Mouse (Mus musculus) right cerebral cortex, adult 2 months (tissue): ENCODE data around the gene Acot7.
A peak's percentile ranks its signal among the peaks of the same experiment; 100 is the strongest.

Source experiments
- DNase-seq, 2 experiments: peaks; one replicate each; pipeline ENCODE4 v3.0.0; 2021 to 2022; ENCODE audit warnings: low spot score in 2 of 2

The Acot7 gene

DNA sequence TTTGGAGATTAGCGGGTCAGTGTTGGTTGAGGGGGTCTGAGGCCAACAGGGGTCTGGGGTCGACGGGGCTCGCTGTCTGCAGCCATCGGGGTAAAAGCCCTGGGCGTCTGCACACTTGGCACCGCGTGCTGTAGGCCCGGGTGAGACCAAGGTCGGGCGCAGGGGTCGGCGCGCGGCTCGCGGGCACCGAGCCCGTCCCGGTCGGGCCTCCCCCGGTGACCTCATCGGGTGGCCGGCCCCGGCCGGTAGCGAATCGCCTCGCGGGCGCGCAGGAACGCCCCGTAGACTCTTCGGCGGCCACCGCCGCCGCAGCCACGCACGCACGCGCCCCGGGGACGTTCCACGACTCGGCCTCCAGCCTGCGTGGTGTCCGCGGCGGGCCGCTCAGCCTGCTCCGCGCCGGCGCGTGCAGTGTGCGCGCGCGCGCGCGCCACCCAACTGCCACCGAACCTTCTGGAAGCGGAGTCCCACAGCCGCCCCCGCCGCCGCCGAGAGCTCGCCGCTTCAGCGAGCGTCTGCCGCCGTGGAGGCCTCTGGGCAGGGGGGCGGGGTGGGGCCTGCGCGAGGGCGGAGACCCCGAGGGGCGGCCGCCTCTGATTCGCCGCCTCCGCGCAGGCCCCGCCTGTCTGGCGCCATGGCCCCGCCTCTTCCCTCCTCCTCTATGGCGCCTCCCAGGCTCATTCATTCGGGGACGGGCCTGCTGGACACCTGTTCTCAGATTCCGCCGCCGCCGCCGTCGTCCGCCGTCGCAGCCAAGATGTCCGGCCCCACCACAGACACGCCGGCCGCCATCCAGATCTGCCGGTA, at the start of gene Acot7:
Gene Acot7 (plus strand): TSS at position 598 of the 807 bp plus-strand sequence.
- peak; percentile 89 for DNase-seq

DNA sequence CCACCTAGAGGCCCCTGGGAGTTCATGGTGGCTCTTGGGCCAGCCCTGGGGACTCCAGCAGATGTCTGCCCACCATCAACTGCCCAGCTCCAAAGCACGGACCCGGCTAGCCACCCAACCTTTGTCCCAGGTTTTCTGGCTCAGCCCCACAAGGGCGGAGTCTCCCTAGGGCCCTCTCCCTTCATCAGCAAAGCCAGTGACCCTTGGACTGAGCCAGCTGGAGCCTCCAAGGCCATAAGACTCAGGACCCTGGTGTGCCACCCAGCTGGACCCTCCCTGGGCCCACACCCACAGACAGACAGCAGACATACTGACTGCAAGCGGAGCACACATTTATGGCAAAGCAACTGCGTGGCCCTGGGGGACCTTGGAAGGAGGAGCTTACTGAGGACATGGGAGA, 49.1 kb upstream of the Acot7 start:
- DNase-seq: no peak

GRCm38 (mm10) chr4:152129395-152129930, 48.5 kb upstream of the Acot7 start:
- DNase-seq: no peak

DNA sequence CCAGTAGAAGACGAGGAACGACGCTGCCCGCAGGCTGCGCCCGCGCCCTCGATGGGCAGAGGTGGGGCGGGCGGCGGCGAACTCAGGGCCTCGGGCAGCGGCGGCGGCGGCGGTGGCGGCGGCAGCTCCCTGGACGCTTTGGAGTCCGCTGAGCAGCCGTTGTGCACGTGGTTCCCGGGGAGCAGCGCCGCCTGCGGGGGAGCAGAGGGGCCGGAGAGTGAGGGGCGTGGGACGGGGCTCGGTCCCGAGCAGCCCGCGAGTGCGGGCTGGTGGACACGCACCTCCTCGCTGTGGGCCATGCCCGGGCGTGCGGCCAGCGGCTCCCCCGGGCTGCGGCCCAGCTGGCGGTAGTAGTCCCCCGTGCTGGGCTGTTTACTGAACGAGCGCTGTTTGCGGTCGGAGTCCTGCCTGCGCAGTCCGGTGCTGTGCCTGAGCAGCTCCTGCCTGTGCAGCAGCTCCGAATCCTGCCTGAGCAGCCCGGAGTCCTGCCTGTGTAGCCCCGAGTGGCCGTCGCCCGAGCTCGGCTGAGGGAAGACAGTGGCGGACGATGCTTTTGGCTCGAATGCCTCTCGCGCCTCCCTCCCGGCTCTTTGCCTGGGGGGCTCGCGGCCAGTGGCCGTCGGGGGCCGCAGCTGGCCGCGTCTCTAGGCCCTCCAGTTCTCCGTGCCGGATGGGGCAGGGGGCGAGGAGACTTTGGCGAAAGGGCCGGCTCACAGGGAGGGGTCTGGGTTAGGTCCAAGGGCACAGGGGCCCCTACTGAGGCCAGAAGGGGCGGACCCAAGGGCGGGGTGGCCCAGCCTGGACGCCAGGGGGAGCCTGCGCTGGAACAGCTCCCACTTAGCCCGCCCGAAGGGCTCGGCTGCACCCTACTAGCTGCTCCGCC, 46.9 kb upstream of the Acot7 start:
- DNase-seq: no peak

DNA sequence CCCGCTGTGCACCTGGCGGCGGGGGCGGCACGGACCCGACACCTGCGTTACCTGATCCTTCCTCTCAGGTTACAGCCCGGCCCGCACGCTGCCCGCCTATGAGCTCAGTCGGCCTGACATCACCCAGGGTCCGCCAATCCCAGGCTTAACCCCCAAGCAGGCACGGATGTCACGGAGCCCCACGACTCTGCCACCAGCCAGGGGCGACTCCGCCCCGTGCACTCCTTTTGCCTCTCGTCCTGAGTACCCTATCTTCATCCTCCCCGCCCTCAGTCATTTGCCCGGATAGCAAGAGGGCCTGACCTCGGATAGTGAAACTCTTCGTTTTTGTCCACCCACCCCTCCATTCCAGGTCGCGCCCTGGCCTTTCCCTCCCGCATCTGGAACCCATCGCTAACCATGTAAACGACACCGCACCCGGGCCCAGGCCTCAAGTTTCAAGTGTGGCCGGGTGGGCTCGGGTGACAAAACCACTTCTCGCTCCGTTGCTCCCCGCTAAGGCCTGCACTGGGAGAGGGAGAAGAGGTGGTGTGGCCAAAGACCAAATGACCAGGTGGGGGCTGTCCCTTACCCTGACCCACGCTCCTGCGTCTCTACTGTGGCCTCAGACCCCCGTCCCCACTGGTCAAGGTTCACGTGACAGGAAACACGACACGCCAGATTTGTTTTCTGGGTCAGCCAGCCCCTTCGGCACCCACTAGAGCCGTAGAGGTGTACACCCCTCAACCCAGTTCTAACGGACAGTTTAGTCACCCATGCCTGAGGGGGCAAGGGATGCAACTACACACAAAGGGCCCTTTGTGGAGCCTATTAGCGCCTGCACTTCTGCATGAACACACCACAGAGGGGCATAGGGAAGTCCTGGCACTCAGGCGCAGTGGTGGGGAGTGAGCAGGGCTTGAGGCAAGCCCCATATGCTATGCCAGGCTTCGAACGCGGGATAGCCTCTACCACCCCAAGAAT, 45.8 kb upstream of the Acot7 start:
- DNase-seq: no peak

GRCm38 (mm10) chr4:152132772-152133169, 45.2 kb upstream of the Acot7 start:
- DNase-seq: no peak

DNA sequence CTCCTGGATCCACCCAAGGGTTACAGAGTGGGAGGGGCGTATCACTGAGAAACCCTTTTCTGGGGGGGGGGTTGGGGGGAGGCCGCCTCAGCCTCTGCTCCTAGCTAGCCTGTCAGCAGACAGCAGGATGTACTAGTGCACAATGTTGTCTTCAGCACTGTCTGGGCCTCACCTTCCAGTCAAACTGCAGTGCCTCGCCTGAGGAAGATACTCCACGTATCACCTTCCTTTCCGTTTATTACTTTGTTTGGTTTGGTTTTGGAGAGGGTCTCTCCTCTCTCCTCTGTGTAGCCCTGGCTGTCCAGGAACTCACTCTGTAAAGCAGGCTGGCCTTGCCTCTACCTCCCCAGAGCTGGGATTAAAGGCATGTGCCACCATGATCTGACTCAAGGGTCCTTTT, 44.7 kb upstream of the Acot7 start:
- no peak for DNase-seq

DNA sequence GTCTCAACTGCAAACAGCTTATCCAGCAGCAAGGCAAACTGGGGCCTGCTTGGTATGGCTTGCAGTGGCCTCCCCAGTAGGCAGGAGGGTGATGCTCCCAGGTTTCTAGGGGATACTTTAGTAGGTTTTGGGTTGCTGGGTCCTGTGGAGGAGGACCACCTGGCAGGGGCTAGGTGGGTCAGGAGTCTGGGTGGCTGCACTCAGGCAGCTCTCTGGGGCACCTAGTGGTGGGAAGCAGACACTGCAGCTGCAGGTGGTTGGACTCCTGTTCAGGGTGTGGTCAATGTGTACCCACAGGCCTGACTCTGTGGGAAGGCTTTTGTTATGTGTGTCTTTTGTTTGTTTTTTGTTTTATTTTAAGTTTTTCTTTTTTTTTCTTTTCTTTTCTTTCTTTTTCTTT, 43.4 kb upstream of the Acot7 start:
- DNase-seq: peak in 1 of 2 experiments; percentile 52

DNA sequence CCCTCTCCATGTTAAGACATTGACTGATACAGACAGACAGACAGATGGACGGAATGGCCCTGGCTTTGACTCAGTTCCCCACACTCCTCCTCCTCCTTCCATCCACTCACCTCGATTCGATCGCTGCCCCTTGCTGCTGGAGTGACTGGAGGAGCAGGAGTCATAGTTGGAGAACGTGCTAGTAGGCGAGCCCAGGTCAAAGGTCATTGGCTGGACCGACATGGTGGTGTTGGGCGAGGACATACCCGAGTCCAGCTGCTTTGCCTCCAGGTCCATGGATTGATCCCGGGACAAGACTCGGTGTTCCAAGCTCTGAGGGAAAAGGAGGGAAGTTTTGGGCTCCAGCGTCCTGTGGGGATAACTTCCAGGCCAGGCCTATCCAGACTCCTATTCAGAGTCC, 42.6 kb upstream of the Acot7 start:
- DNase-seq: no peak

DNA sequence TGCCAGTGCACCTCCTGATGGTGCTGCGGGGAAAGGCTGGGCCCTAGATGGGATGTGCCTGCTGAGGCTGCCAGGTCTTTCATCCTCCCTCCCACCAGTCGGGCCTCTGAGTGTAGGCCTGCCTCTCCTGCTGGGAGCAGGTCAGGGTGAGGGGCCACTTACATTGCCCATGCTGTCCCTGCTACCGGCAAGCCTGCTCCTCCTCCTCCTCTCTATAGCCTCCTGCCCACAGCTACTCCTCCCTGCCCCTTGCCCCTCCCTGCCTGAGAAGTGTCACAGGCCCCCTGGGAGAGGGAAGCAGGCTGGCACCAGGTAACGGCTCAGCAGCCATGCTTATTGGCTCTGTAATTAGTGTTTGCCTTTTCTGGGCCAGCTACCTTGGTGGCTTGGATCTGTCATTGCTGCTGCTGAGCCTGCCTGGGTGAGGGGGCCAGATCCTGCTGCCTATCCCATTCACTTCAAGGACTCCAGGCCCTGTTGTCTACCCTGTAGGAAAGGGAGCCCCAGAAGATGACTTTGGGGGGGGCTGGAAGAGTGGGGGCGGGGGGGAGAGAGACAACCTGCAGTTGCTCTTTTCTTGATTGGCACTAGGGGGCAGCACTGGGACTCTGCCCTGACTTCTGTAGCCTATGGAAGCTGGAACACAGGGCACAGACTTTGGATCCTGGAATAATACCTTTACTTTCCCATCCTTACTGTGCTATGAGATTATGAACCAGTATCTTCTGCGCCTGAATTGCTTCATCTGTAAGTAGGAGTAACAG, 41.6 kb upstream of the Acot7 start:
- no peak for DNase-seq

GRCm38 (mm10) chr4:152136876-152137250, 41.1 kb upstream of the Acot7 start:
- no peak for DNase-seq

DNA sequence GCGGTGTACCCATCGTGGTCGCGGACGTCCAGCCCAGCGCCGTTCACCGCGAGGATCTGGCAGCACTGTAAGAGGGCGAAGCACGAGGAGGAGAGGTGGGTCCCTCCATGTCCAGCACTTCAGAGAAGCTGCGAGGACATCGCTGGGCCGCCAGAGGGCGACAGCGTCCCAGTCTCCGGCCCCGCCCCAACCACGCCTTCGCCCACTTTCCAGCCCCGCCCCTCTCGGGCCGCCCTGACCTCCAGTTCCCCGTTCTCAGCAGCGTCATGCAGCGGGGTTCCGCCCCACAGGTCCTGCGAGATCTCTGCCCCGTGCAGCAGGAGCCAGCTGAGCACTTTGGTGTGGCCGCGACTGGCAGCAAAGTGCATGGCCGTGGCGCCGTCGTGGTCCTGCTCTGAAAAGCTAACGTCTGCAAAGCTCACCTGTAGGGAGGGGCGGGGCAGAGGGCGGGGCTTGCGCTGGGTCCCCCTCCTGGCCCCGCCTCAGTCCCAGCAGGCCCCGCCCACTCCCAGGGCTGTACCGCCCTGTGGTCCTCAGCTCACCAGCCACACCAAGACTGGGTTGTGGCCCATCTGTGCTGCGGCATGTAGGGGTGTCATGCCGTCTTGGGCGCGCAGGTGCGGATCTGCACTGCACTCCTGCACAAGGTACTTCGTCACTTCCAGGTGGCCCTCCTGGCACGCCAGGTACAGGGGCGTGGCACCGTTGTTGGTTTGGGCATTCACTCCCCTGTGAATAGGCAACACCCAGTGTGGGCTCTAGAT, 39.3 kb upstream of the Acot7 start:
- DNase-seq: peak; percentile 68 to 70

DNA sequence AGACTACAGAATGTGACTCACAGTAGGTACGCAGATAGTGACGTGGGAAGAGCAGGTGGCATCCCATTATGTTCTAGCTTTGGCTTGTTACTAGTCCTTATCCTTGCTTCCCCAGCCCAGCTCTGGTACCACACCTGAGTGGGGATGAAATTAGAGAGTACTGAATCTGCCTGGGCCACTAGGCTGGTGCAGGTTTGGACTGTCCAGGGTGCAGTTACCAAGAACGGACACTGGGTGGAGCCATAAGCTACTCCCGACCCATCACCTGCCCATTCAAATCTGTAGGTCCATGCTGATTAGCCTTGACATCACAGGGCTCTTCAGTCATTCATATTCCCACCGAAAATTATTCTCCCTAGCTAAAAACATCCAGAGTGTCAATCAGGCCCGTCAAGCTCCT, 37.5 kb upstream of the Acot7 start:
- peak in 1 of 2 experiments; percentile 43 for DNase-seq

DNA sequence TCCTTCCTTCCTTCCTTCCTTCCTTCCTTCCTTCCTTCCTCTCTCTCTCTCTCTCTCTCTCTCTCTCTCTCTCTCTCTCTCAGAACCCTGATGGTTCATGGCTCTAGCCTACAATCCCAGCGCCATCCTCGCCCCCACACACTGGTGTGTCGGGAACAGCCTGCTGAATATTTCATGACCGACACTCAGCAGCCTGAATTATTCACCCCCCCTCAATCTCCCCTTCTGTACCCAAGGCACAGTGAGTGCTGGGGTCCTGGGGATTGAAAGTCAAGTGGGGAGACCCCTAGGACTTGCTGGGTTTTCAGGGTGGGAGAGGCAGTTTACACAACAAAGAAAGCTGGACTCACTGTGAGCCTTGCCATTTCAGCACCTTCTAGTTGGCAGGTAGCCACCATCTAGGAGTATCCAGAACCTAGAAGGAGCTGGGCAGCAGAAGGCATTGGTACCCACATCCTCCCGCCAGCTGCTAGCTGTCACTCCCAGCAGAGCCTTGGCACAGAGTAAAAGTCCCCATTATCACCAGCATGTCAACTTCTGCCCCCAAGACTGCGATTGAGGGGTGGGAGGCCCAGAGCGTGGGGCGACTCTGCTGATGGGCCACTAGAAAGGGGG, 36.3 kb upstream of the Acot7 start:
- peak; percentile 45 to 49 for DNase-seq

GRCm38 (mm10) chr4:152143632-152144031, 34.3 kb upstream of the Acot7 start:
- no peak for DNase-seq

DNA sequence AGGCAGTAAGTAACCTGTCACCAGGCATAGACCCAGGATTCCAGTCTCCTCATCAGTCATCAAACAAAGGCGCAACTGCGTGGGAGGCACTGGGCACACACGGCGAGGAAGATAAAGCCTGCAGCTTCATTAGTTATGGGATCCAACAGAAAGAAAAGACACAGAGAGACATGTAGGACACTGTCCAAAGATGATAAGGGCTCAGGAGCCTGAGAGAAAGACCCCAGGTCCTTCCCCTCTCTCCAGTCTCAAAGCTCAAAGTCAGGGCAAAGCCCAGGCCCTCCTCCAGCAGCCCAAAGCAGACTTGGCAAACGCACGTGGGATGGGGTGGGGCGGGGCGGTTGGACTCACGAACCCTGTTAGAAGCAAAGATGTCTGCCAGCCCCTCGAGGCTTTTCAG, 32.5 kb upstream of the Acot7 start:
- DNase-seq: no peak

GRCm38 (mm10) chr4:152146033-152146827, 31.7 kb upstream of the Acot7 start:
- DNase-seq: no peak

- DNase-seq: no peak
Measured at GRCm38 (mm10) chr4:152150546-152150945, 27.4 kb upstream of the Acot7 start.
